Mouse (Mus musculus): ENCODE results near the gene Cryzl2. TPM values are rescaled to one million over a fixed set of nuclear protein-coding genes. Genes with fewer than 3 reads are reported as not detected.

Cryzl2 gene
- polyA plus RNA-seq, 1 experiment from 2014 or later = 10.3 TPM

DNA sequence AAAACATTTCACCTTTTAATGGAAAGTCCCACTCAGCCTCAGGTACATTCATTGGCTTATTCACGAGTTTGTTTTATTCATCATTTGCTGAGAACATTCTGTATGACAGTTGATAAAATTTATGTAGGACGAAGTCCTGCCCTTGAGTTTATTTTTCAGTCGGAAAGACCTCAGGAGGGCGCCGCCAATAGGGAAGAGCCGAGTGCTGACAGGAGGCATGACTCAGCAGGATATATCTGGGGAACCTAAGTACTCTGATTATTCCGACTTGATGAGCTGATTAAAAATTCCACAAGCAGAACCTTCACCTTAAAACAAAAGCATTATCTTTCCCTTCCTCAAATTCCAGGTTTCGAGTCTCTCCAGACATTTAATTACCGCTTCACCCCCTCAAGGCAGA lies 21.7 kb downstream of the Cryzl2 start:
- H3K9ac ChIP-seq (ENCODE audit: low read depth, low read length) = no peak overlapping the region

GRCm38 (mm10) chr1:157480901-157481300 lies 22.5 kb downstream of the Cryzl2 start:
- no peak overlapping the region for H3K9ac ChIP-seq (ENCODE audit: low read depth, low read length)
- H3K27me3 ChIP-seq (ENCODE audit: control insufficient read depth, insufficient read depth, low read depth, low read length) = no peaks in the 10 kb centered on the region
- no peak overlapping the region for H3K27ac ChIP-seq (ENCODE audit: low read length)
- H3K4me3 ChIP-seq (ENCODE audit: low read depth, low read length) = no peak overlapping the region
- ATAC-seq (ENCODE audit: low read depth) = no peak
- 57% methylated on average over 3 of the region's 3 CpGs for WGBS (ENCODE audit: insufficient replicate concordance)
- no peaks in the 10 kb centered on the region for H3K36me3 ChIP-seq (ENCODE audit: control insufficient read depth, insufficient read depth)
- H3K4me1 ChIP-seq (ENCODE audit: control insufficient read depth, low read depth, low read length) = no peaks in the 10 kb centered on the region
- H3K4me2 ChIP-seq (ENCODE audit: low read depth, low read length) = no peak overlapping the region
- no peaks in the 10 kb centered on the region for H3K9me3 ChIP-seq (replicated peaks; ENCODE audit: control insufficient read depth, low read length)

More for the DNA sequence above, 21.7 kb downstream of the Cryzl2 start:
- H3K27ac ChIP-seq (ENCODE audit: low read length) = no peak overlapping the region
- H3K9me3 ChIP-seq (replicated peaks; ENCODE audit: control insufficient read depth, low read length) = no peaks in the 10 kb centered on the region
- H3K4me1 ChIP-seq (ENCODE audit: control insufficient read depth, low read depth, low read length) = no peaks in the 10 kb centered on the region
- WGBS (ENCODE audit: insufficient replicate concordance) = 32% methylated on average over 9 of the region's 9 CpGs
- no peaks in the 10 kb centered on the region for H3K27me3 ChIP-seq (ENCODE audit: control insufficient read depth, insufficient read depth, low read depth, low read length)
- no peak overlapping the region for H3K4me2 ChIP-seq (ENCODE audit: low read depth, low read length)
- no peak for ATAC-seq (ENCODE audit: low read depth)
- no peaks in the 10 kb centered on the region for H3K36me3 ChIP-seq (ENCODE audit: control insufficient read depth, insufficient read depth)
- H3K4me3 ChIP-seq (ENCODE audit: low read depth, low read length) = no peak overlapping the region

- no peak overlapping the region for H3K4me3 ChIP-seq (ENCODE audit: low read depth, low read length)
- no peak overlapping the region for H3K4me2 ChIP-seq (ENCODE audit: low read depth, low read length)
- no peaks in the 10 kb centered on the region for H3K36me3 ChIP-seq (ENCODE audit: control insufficient read depth, insufficient read depth)
- H3K9ac ChIP-seq (ENCODE audit: low read depth, low read length) = no peak overlapping the region
- no peak for ATAC-seq (ENCODE audit: low read depth)
- H3K9me3 ChIP-seq (replicated peaks; ENCODE audit: control insufficient read depth, low read length) = no peaks in the 10 kb centered on the region
- 51% methylated on average over 6 of the region's 6 CpGs for WGBS (ENCODE audit: insufficient replicate concordance)
- H3K27ac ChIP-seq (ENCODE audit: low read length) = no peak overlapping the region
- H3K4me1 ChIP-seq (ENCODE audit: control insufficient read depth, low read depth, low read length) = no peaks in the 10 kb centered on the region
- no peaks in the 10 kb centered on the region for H3K27me3 ChIP-seq (ENCODE audit: control insufficient read depth, insufficient read depth, low read depth, low read length)
These were observed 23.3 kb downstream of the Cryzl2 start for GRCm38 (mm10) chr1:157481666-157482065.

DNA sequence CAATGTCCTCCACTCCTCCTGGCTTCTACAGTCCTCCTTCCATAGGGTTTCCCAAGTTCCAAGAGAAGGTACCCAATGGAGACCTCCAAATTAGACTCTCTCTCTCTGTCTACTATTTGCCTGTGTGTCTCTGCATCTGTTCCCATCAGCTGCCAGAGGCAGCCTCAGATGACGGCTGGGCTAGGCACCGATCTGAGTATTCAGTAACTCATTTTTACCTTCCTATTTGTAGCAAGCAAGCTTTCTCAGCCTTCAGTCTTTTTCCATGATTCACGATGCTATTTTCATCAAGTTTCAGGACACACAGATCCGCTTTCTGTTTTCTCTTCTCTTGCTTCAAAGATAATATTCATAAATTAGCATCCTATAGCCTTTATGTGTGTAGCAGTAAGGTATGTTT lies 25.8 kb downstream of the Cryzl2 start:
- no peaks in the 10 kb centered on the region for H3K27me3 ChIP-seq (ENCODE audit: control insufficient read depth, insufficient read depth, low read depth, low read length)
- no peaks in the 10 kb centered on the region for H3K4me1 ChIP-seq (ENCODE audit: control insufficient read depth, low read depth, low read length)
- no peak overlapping the region for H3K4me3 ChIP-seq (ENCODE audit: low read depth, low read length)
- ATAC-seq (ENCODE audit: low read depth) = no peak
- no peaks in the 10 kb centered on the region for H3K36me3 ChIP-seq (ENCODE audit: control insufficient read depth, insufficient read depth)
- H3K27ac ChIP-seq (ENCODE audit: low read length) = no peak overlapping the region
- H3K9me3 ChIP-seq (replicated peaks; ENCODE audit: control insufficient read depth, low read length) = no peaks in the 10 kb centered on the region
- no peak overlapping the region for H3K9ac ChIP-seq (ENCODE audit: low read depth, low read length)
- WGBS (ENCODE audit: insufficient replicate concordance) = 75% methylated on average over 4 of the region's 4 CpGs
- no peak overlapping the region for H3K4me2 ChIP-seq (ENCODE audit: low read depth, low read length)

- Histone ChIP-seq H3K36me3 (ENCODE audit: control insufficient read depth, insufficient read depth) (no peaks in the 10 kb centered on the region), H3K9ac (ENCODE audit: low read depth, low read length) (no peak overlapping the region), H3K9me3 (replicated peaks; ENCODE audit: control insufficient read depth, low read length) (no peaks in the 10 kb centered on the region), H3K4me3 (ENCODE audit: low read depth, low read length) (no peak overlapping the region), H3K27me3 (ENCODE audit: control insufficient read depth, insufficient read depth, low read depth, low read length) (no peaks in the 10 kb centered on the region), H3K4me2 (ENCODE audit: low read depth, low read length) (no peak overlapping the region), H3K27ac (ENCODE audit: low read length) (no peak overlapping the region), H3K4me1 (ENCODE audit: control insufficient read depth, low read depth, low read length) (no peaks in the 10 kb centered on the region)
- no peak; the same call in 1 of the 2 replicates for ATAC-seq (ENCODE audit: low read depth)
- 57% methylated on average over 1 of the region's 1 CpGs for WGBS (ENCODE audit: insufficient replicate concordance)
These were observed 42.3 kb downstream of the Cryzl2 start for GRCm38 (mm10) chr1:157500657-157501056.

DNA sequence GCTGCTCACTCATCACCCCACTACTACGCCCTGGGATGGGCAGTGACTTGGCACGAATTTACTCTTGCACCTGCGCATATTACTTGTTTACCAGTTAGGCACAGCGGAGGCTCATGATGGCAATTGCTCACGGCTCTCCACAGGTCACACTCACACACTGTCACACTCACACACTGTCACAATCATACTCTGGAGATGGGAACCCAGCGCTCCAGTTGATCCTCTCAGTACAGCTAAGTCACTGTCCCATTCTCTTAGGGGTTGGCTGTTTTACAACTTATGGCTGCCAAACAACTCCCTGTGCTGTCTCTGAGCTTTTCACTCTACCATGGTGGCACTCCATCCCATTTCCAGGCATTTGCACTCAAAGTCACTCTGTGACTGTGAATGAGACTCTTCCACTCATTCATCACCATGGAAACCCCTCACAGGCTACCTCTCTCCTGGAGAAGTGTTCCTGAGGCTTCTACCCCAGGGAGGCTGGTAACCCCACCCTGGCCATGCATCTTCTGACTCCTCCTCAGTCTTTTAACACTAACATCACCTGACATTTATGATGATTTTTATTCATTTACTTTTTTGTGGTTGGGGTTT lies 43.1 kb downstream of the Cryzl2 start:
- no peaks in the 10 kb centered on the region for H3K4me1 ChIP-seq (ENCODE audit: control insufficient read depth, low read depth, low read length)
- WGBS (ENCODE audit: insufficient replicate concordance) = 76% methylated on average over 6 of the region's 6 CpGs
- no peaks in the 10 kb centered on the region for H3K27me3 ChIP-seq (ENCODE audit: control insufficient read depth, insufficient read depth, low read depth, low read length)
- no peak for ATAC-seq (ENCODE audit: low read depth)
- no peak overlapping the region for H3K4me3 ChIP-seq (ENCODE audit: low read depth, low read length)
- no peak overlapping the region for H3K27ac ChIP-seq (ENCODE audit: low read length)
- no peak overlapping the region for H3K9ac ChIP-seq (ENCODE audit: low read depth, low read length)
- no peaks in the 10 kb centered on the region for H3K9me3 ChIP-seq (replicated peaks; ENCODE audit: control insufficient read depth, low read length)
- H3K4me2 ChIP-seq (ENCODE audit: low read depth, low read length) = no peak overlapping the region
- no peaks in the 10 kb centered on the region for H3K36me3 ChIP-seq (ENCODE audit: control insufficient read depth, insufficient read depth)

GRCm38 (mm10) chr1:157503071-157503470 lies 44.7 kb downstream of the Cryzl2 start:
- ATAC-seq (ENCODE audit: low read depth) = no peak
- no peak overlapping the region for H3K9ac ChIP-seq (ENCODE audit: low read depth, low read length)
- H3K4me1 ChIP-seq (ENCODE audit: control insufficient read depth, low read depth, low read length) = no peaks in the 10 kb centered on the region
- no peak overlapping the region for H3K27ac ChIP-seq (ENCODE audit: low read length)
- no peak overlapping the region for H3K4me3 ChIP-seq (ENCODE audit: low read depth, low read length)
- H3K9me3 ChIP-seq (replicated peaks; ENCODE audit: control insufficient read depth, low read length) = no peaks in the 10 kb centered on the region
- no peak overlapping the region for H3K4me2 ChIP-seq (ENCODE audit: low read depth, low read length)
- 58% methylated on average over 6 of the region's 6 CpGs for WGBS (ENCODE audit: insufficient replicate concordance)
- H3K36me3 ChIP-seq (ENCODE audit: control insufficient read depth, insufficient read depth) = no peaks in the 10 kb centered on the region
- no peaks in the 10 kb centered on the region for H3K27me3 ChIP-seq (ENCODE audit: control insufficient read depth, insufficient read depth, low read depth, low read length)

GRCm38 (mm10) chr1:157506522-157506921 lies 48.1 kb downstream of the Cryzl2 start, which contains the start of gene Sec16b:
Sec16b (plus strand) TSS chr1:157506728.
- H3K9me3 ChIP-seq (replicated peaks; ENCODE audit: control insufficient read depth, low read length) = no peaks in the 10 kb centered on the region
- ATAC-seq (ENCODE audit: low read depth) = no peak
- no peak within 1 kb of the TSS for H3K9ac ChIP-seq (ENCODE audit: low read depth, low read length)
- H3K27ac ChIP-seq (ENCODE audit: low read length) = no peak within 1 kb of the TSS
- no peaks in the 10 kb centered on the region for H3K36me3 ChIP-seq (ENCODE audit: control insufficient read depth, insufficient read depth)
- no peak within 1 kb of the TSS for H3K4me2 ChIP-seq (ENCODE audit: low read depth, low read length)
- no peaks in the 10 kb centered on the region for H3K4me1 ChIP-seq (ENCODE audit: control insufficient read depth, low read depth, low read length)
- no peaks in the 10 kb centered on the region for H3K27me3 ChIP-seq (ENCODE audit: control insufficient read depth, insufficient read depth, low read depth, low read length)
- 62% methylated on average over 5 of the region's 5 CpGs for WGBS (ENCODE audit: insufficient replicate concordance)
- H3K4me3 ChIP-seq (ENCODE audit: low read depth, low read length) = no peak within 1 kb of the TSS

GRCm38 (mm10) chr1:157506995-157507595 lies 48.7 kb downstream of the Cryzl2 start:
- no peak overlapping the region for H3K4me2 ChIP-seq (ENCODE audit: low read depth, low read length)
- no peaks in the 10 kb centered on the region for H3K27me3 ChIP-seq (ENCODE audit: control insufficient read depth, insufficient read depth, low read depth, low read length)
- no peak overlapping the region for H3K27ac ChIP-seq (ENCODE audit: low read length)

More at GRCm38 (mm10) chr1:157506995-157507595, 48.7 kb downstream of the Cryzl2 start:
- Histone ChIP-seq H3K9me3 (replicated peaks; ENCODE audit: control insufficient read depth, low read length) (no peaks in the 10 kb centered on the region), H3K36me3 (ENCODE audit: control insufficient read depth, insufficient read depth) (no peaks in the 10 kb centered on the region), H3K4me3 (ENCODE audit: low read depth, low read length) (no peak overlapping the region), H3K4me1 (ENCODE audit: control insufficient read depth, low read depth, low read length) (no peaks in the 10 kb centered on the region), H3K9ac (ENCODE audit: low read depth, low read length) (no peak overlapping the region)
- 64% methylated on average over 4 of the region's 4 CpGs for WGBS (ENCODE audit: insufficient replicate concordance)
- ATAC-seq (ENCODE audit: low read depth) = no peak
